Mouse (Mus musculus) mature B cell (primary cell): Measurements from ENCODE around the gene Tbl1x.
"Not testable (repeated sequence)": the region's sequence is repeated elsewhere in the genome, so short reads cannot be mapped to it uniquely, and the experiment has no call there.

Experiments used
- in situ Hi-C: fragments of 300-500 bp; cut with MboI; formaldehyde crosslinking; loops from 2 replicates; pipeline ENCODE4 v1.14.3; 2019

Gene Tbl1x

GRCm38 (mm10) chrX:77510371-77511300 is at the start of gene Tbl1x:
Gene Tbl1x (plus strand): TSS chrX:77511013.
- in situ Hi-C loops = loop anchor here (10.0 kb wide), 1 partner anchor 124 kb away; no protein-coding TSS in a partner anchor

- in situ Hi-C loops = no loop called here
Observed at GRCm38 (mm10) chrX:77469216-77469615, 41.6 kb upstream of the Tbl1x start.

GRCm38 (mm10) chrX:77472858-77473257 is 38.0 kb upstream of the Tbl1x start:
- in situ Hi-C loops = no loop called here

- in situ Hi-C loops = no loop called here
Observed at GRCm38 (mm10) chrX:77473511-77473910, 37.3 kb upstream of the Tbl1x start.

- in situ Hi-C loops = no loop called here
Observed at GRCm38 (mm10) chrX:77474551-77474950, 36.3 kb upstream of the Tbl1x start.

GRCm38 (mm10) chrX:77477526-77477925 is 33.3 kb upstream of the Tbl1x start:
- in situ Hi-C loops = no loop called here

- in situ Hi-C loops = no loop called here
Observed at GRCm38 (mm10) chrX:77487922-77488799, 22.7 kb upstream of the Tbl1x start.

GRCm38 (mm10) chrX:77490127-77490526 is 20.7 kb upstream of the Tbl1x start:
- in situ Hi-C loops = no loop called here

GRCm38 (mm10) chrX:77509149-77509548 is 1.7 kb upstream of the Tbl1x start:
- in situ Hi-C loops = loop anchor here (10.0 kb wide), 1 partner anchor 74 kb away; no protein-coding TSS in a partner anchor

- in situ Hi-C loops = loop anchor here (10.0 kb wide), 2 partner anchors 75 to 125 kb away; no protein-coding TSS in a partner anchor
Observed at GRCm38 (mm10) chrX:77509776-77510175, 1.0 kb upstream of the Tbl1x start.

- in situ Hi-C loops = loop anchor here (10.0 kb wide), 1 partner anchor 123 kb away; no protein-coding TSS in a partner anchor
Observed at GRCm38 (mm10) chrX:77511301-77511993, 634 bp downstream of the Tbl1x start.

GRCm38 (mm10) chrX:77511994-77512485 is 1.2 kb downstream of the Tbl1x start:
- in situ Hi-C loops = loop anchor here (10.0 kb wide), 1 partner anchor 123 kb away; no protein-coding TSS in a partner anchor

GRCm38 (mm10) chrX:77517274-77518085 is 6.7 kb downstream of the Tbl1x start:
- in situ Hi-C loops = loop anchor here (10.0 kb wide), 1 partner anchor 117 kb away; no protein-coding TSS in a partner anchor

- in situ Hi-C loops = loop anchor here (10.0 kb wide), 1 partner anchor 116 kb away; no protein-coding TSS in a partner anchor
Observed at GRCm38 (mm10) chrX:77518929-77519328, 8.1 kb downstream of the Tbl1x start.

GRCm38 (mm10) chrX:77522842-77523375 is 12.1 kb downstream of the Tbl1x start:
- in situ Hi-C loops = no loop called here

GRCm38 (mm10) chrX:77525179-77525578 is 14.4 kb downstream of the Tbl1x start:
- in situ Hi-C loops = no loop called here

- in situ Hi-C loops = no loop called here
Observed at GRCm38 (mm10) chrX:77528401-77528800, 17.6 kb downstream of the Tbl1x start.

GRCm38 (mm10) chrX:77530997-77531396 is 20.2 kb downstream of the Tbl1x start:
- in situ Hi-C loops = no loop called here

GRCm38 (mm10) chrX:77533922-77534321 is 23.1 kb downstream of the Tbl1x start:
- in situ Hi-C loops = no loop called here

- in situ Hi-C loops = not testable (repeated sequence)
Observed at GRCm38 (mm10) chrX:77539770-77540169, 29.0 kb downstream of the Tbl1x start.
